Mouse (Mus musculus): ENCODE measurements around the gene Galnt14.

GRCm38 (mm10) chr17:73723885-73724682 is 13.8 kb upstream of the Galnt14 start:
- peak; percentile 23; the same call in 1 of the 2 replicates for TF ChIP-seq CTCF (IDR thresholded peaks at IDR 0.05; ENCODE audit: low read depth)
- no peak for TF ChIP-seq EP300 (IDR thresholded peaks at IDR 0.05; ENCODE audit: low read depth)

Data from liver, embryonic 14.5 days (tissue).